Mouse (Mus musculus) hindbrain, embryonic 15.5 days (tissue): ENCODE measurements around the gene Gm26657. TPM values are rescaled to one million over a fixed set of nuclear protein-coding genes. Genes with fewer than 3 reads are reported as not detected.

Source experiments
- ATAC-seq: fragments of 200-750 bp; cut with Nextera tagmentation; 2 replicates; pipeline ENCODE4 v1.8.0; 2017; ENCODE audit warnings: low read depth, moderate number of reproducible peaks, moderate TSS enrichment; ENCODE audit not compliant: low FRiP score
- H3K27ac ChIP-seq: fragments of 300-500 bp; sonication (generic); replicated peaks from 2 replicates; pipeline ENCODE4 v1.5.1; 2015; ENCODE audit warnings: mild to moderate bottlenecking, inconsistent platforms
- H3K27me3 ChIP-seq: fragments of 300-500 bp; sonication (generic); 2 replicates; pipeline ENCODE4 v1.6.1; 2015; ENCODE audit warnings: control low read depth, inconsistent platforms
- H3K36me3 ChIP-seq: fragments of 300-500 bp; sonication (generic); 2 replicates; pipeline ENCODE4 v1.6.1; 2015; ENCODE audit warnings: control low read depth, inconsistent platforms
- H3K4me1 ChIP-seq: fragments of 300-500 bp; sonication (generic); replicated peaks from 2 replicates; pipeline ENCODE4 v1.6.1; 2015; ENCODE audit warnings: control low read depth, inconsistent platforms
- H3K4me2 ChIP-seq: fragments of 300-500 bp; sonication (generic); 2 replicates; pipeline ENCODE4 v1.6.1; 2015; ENCODE audit warnings: moderate library complexity, mild to moderate bottlenecking, inconsistent platforms
- H3K4me3 ChIP-seq: fragments of 300-500 bp; sonication (generic); 2 replicates; pipeline ENCODE4 v1.5.1; 2015; ENCODE audit warnings: mild to moderate bottlenecking, inconsistent platforms
- H3K9ac ChIP-seq: fragments of 300-500 bp; sonication (generic); 2 replicates; pipeline ENCODE4 v1.6.1; 2015; ENCODE audit warnings: inconsistent platforms
- H3K9me3 ChIP-seq: fragments of 300-500 bp; sonication (generic); 2 replicates; pipeline ENCODE4 v1.6.1; 2016; ENCODE audit warnings: control low read depth, inconsistent platforms
- WGBS: fragments of 180-500 bp; shearing (Covaris S2); methylation state at CpG from one replicate; pipeline ENCODE4 v1.1.7; 2015; 5-methylcytosine and 5-hydroxymethylcytosine counted together
- polyA plus RNA-seq: library from polyadenylated mRNA; unstranded; fragments of >200 nt; fragmentation: Nextera tagmentation; extraction: Ambion mirVana; gene quantifications from 2 replicates; pipeline ENCODE4 v1.2.1, GENCODE M21; 2015

Gm26657 gene
- not detected in 2 replicates for polyA plus RNA-seq

DNA sequence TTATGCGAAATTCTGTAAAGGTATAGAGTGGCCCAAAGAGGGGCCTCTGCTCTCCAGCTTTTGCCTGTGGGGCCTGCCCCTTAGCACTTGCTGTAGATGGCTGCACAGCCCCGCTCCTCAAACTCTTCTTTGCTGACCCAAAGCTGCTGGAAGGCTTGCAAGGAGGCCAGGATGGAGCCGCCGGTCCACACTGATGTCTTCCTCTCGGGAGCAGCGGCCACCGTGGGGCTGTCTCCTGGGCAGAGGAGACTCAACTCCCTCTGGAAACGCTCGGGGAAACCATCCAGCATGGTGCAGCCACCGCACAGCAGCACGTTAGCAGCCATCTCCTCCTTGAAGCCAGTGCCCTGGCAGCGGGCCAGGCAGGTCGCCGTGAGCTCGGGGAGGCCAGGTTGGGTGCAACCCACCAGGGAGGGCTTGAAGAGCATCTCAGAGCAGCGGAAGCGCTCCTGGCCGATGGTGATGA lies at the start of gene Gm26657:
TSS of gene Gm26657 (plus strand) at position 51 of the 466 bp plus-strand sequence.
- H3K27me3 ChIP-seq, result no peaks in the 10 kb centered on the region
- no peaks in the 10 kb centered on the region for H3K4me1 ChIP-seq
- H3K9me3 ChIP-seq, result no peaks in the 10 kb centered on the region
- H3K4me3 ChIP-seq, result no peak within 1 kb of the TSS
- no peak for ATAC-seq
- H3K36me3 ChIP-seq, result no peaks in the 10 kb centered on the region; the same call in 1 of the 2 replicates
- H3K9ac ChIP-seq, result no peak within 1 kb of the TSS
- no peak within 1 kb of the TSS for H3K4me2 ChIP-seq
- WGBS, result 89% methylated on average over 18 of the region's 18 CpGs
- H3K27ac ChIP-seq, result no peak within 1 kb of the TSS

GRCm38 (mm10) chr4:56696401-56696800 lies 43.5 kb upstream of the Gm26657 start:
- Histone ChIP-seq H3K27me3 (no peaks in the 10 kb centered on the region), H3K27ac (no peak overlapping the region), H3K4me2 (no peak overlapping the region), H3K9me3 (no peaks in the 10 kb centered on the region), H3K4me3 (no peak overlapping the region), H3K9ac (no peak overlapping the region), H3K4me1 (no peaks in the 10 kb centered on the region), H3K36me3 (no peaks in the 10 kb centered on the region)
- ATAC-seq, result no peak
- WGBS, result 77% methylated on average over 7 of the region's 7 CpGs

DNA sequence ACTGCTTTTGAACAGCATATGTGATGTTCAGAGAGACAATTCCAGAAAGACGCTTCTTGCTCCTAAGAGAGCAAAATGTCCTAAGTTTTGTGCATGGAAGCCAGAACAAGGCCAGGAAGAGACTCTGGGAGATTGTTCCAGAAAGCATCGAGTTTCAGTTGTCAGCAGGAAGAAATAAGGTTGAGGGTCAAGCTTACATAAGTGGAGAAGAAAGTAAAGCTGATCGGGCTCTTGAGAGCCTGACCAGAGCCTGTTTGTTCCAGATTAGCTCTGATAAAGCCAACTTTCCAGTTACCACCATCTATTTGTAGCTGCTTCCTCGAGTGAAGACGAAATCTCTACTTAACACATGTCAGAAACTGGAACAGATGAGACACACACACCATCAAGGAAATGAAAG lies 41.2 kb upstream of the Gm26657 start:
- Histone ChIP-seq H3K4me1 (no peaks in the 10 kb centered on the region), H3K9me3 (no peaks in the 10 kb centered on the region), H3K4me3 (no peak overlapping the region), H3K27ac (no peak overlapping the region), H3K4me2 (no peak overlapping the region), H3K9ac (no peak overlapping the region), H3K36me3 (no peaks in the 10 kb centered on the region), H3K27me3 (no peaks in the 10 kb centered on the region)
- ATAC-seq, result no peak
- WGBS, result 80% methylated on average over 5 of the region's 5 CpGs

DNA sequence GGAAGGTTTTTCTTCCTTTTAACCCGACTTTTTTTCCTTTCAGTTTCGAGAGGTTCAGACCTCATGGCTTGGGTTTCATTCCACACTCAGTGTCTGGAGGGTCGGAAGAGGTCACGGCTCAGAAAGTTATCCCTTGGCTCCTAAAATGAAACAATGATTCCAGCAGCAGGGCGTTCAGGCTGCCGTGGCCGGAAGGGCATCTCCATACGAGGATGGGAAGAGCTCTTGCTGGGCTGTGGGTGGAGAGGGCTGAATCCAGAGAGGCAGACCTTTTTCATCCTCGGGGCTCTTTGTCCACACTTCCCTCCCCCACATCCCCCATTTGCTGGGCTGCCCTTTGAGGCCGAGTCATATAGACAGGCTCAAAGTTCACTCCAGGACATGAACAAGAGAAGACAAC lies 37.6 kb upstream of the Gm26657 start:
- Histone ChIP-seq H3K9me3 (no peaks in the 10 kb centered on the region), H3K27me3 (no peaks in the 10 kb centered on the region), H3K36me3 (no peaks in the 10 kb centered on the region), H3K4me2 (no peak overlapping the region), H3K27ac (no peak overlapping the region), H3K4me1 (no peaks in the 10 kb centered on the region), H3K4me3 (no peak overlapping the region), H3K9ac (no peak overlapping the region)
- ATAC-seq, result no peak
- WGBS, result 5% methylated on average over 10 of the region's 10 CpGs

GRCm38 (mm10) chr4:56713155-56713554 lies 26.7 kb upstream of the Gm26657 start:
- Histone ChIP-seq H3K27me3 (no peaks in the 10 kb centered on the region), H3K4me1 (0 out of 2 replicates have a peak, but pooled peaks cover 4% of the 10 kb centered on the region), H3K9ac (no peak overlapping the region), H3K4me3 (no peak overlapping the region), H3K4me2 (no peak overlapping the region), H3K36me3 (no peaks in the 10 kb centered on the region), H3K27ac (no peak overlapping the region), H3K9me3 (no peaks in the 10 kb centered on the region)
- ATAC-seq, result no peak
- WGBS, result 86% methylated on average over 3 of the region's 3 CpGs

DNA sequence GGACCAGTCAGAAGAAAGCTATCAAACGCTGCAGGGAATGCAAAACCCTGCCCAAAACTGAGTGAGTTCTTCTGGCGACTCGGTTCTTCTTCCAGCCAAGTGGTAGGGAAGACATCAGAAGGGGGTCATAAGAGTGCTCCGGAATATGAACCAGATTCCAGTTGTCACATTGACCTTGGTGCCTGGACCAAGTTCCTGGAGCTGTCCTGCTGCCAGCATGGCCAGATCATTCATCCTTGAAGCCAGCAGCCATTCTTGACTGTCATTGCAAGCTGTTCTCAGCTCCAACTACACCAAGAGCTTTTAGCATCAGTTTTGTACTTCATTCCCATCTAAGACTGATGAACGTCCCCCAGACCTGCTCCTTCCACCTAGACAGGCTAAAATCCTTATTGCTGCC lies 23.1 kb upstream of the Gm26657 start:
- 60% methylated on average over 5 of the region's 5 CpGs for WGBS
- H3K9me3 ChIP-seq, result no peaks in the 10 kb centered on the region
- no peak for ATAC-seq
- H3K4me3 ChIP-seq, result no peak overlapping the region
- H3K27me3 ChIP-seq, result no peaks in the 10 kb centered on the region
- H3K4me1 ChIP-seq, result no peaks in the 10 kb centered on the region
- H3K36me3 ChIP-seq, result no peaks in the 10 kb centered on the region
- H3K9ac ChIP-seq, result no peak overlapping the region
- no peak overlapping the region for H3K27ac ChIP-seq
- no peak overlapping the region for H3K4me2 ChIP-seq

DNA sequence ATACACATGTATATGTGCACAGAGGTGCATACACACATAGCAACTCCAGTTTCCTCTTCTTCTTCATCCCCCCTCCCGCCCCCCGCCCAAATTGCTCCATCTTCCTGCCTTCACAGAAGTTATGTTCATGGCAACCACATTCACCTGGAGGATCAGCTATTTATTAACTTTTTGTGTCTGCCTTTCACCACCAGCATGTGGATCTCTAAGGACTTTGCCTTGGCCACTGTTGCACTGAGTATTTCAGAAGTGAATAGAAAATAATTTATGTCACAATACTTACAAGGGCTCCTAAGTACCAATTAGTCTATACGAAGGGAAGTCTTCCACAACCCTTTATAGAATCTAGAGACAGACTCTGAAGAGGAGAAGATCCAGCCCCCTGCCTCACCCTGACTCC lies 21.9 kb upstream of the Gm26657 start:
- no peak for ATAC-seq
- Histone ChIP-seq H3K27ac (no peak overlapping the region), H3K27me3 (no peaks in the 10 kb centered on the region), H3K9me3 (no peaks in the 10 kb centered on the region), H3K4me1 (no peaks in the 10 kb centered on the region), H3K4me2 (no peak overlapping the region), H3K4me3 (no peak overlapping the region), H3K9ac (no peak overlapping the region), H3K36me3 (no peaks in the 10 kb centered on the region)
- 89% methylated on average over 3 of the region's 3 CpGs for WGBS

- Histone ChIP-seq H3K9me3 (no peaks in the 10 kb centered on the region), H3K36me3 (no peaks in the 10 kb centered on the region), H3K9ac (no peak overlapping the region), H3K27me3 (no peaks in the 10 kb centered on the region), H3K4me2 (no peak overlapping the region), H3K27ac (no peak overlapping the region), H3K4me1 (no peaks in the 10 kb centered on the region), H3K4me3 (no peak overlapping the region)
- 73% methylated on average over 12 of the region's 12 CpGs for WGBS
- ATAC-seq, result no peak
Observed at GRCm38 (mm10) chr4:56718573-56719442, 21.1 kb upstream of the Gm26657 start.

GRCm38 (mm10) chr4:56719456-56719855 lies 20.4 kb upstream of the Gm26657 start:
- H3K9ac ChIP-seq, result no peak overlapping the region
- H3K4me1 ChIP-seq, result no peaks in the 10 kb centered on the region
- no peak overlapping the region for H3K4me2 ChIP-seq
- ATAC-seq, result no peak
- 71% methylated on average over 9 of the region's 9 CpGs for WGBS
- no peaks in the 10 kb centered on the region for H3K36me3 ChIP-seq
- H3K27me3 ChIP-seq, result no peaks in the 10 kb centered on the region
- H3K4me3 ChIP-seq, result no peak overlapping the region
- no peak overlapping the region for H3K27ac ChIP-seq
- no peaks in the 10 kb centered on the region for H3K9me3 ChIP-seq

DNA sequence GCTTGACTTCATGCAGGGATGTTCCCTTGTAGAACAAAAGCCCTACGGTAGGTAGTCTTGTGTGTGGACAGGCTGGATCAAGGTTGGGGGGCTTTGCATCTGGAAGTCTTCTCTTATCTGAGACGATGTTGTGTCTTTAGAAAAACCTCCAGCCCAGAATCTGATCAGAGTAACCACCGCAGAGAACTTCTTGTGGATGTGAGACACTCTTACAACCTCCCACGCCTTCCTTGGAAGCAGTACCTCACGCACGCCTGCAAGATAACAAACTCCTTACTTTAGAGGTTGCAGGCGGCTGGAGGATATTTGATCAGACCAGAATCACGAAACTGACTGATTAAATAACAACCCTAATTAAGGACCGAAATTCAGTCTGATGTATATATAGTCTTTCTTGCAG lies 19.5 kb upstream of the Gm26657 start:
- WGBS, result 88% methylated on average over 9 of the region's 9 CpGs
- ATAC-seq, result no peak
- no peaks in the 10 kb centered on the region for H3K27me3 ChIP-seq
- H3K4me1 ChIP-seq, result no peaks in the 10 kb centered on the region
- H3K4me3 ChIP-seq, result no peak overlapping the region
- no peaks in the 10 kb centered on the region for H3K36me3 ChIP-seq
- no peaks in the 10 kb centered on the region for H3K9me3 ChIP-seq
- H3K4me2 ChIP-seq, result no peak overlapping the region
- H3K27ac ChIP-seq, result no peak overlapping the region
- no peak overlapping the region for H3K9ac ChIP-seq

- H3K9ac ChIP-seq, result no peak overlapping the region
- no peaks in the 10 kb centered on the region for H3K4me1 ChIP-seq
- H3K9me3 ChIP-seq, result no peaks in the 10 kb centered on the region
- no peak overlapping the region for H3K4me3 ChIP-seq
- no peak overlapping the region for H3K4me2 ChIP-seq
- no peaks in the 10 kb centered on the region for H3K36me3 ChIP-seq
- ATAC-seq, result no peak
- 30% methylated on average over 3 of the region's 3 CpGs for WGBS
- H3K27me3 ChIP-seq, result no peaks in the 10 kb centered on the region
- H3K27ac ChIP-seq, result no peak overlapping the region
Observed at GRCm38 (mm10) chr4:56721469-56721868, 18.4 kb upstream of the Gm26657 start.

DNA sequence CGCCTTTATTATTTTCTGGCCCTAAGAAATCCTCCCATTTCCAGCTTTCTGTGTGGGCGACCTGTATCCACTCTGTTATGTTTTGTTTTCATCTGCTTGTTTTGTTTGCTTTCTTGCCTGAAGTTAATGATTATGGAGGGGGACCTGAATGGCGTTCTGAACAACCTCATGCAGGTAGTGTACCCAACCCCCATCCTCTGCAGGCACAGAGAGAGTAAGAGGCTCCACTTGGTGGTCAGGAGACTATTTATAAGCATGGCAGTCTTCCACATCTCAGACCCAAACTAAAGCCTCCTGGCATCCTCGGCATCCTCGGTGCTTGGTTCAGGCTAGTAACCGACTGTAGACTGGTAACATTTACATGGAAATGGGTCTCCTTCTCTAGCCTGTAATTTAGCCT lies 17.5 kb upstream of the Gm26657 start:
- Histone ChIP-seq H3K9me3 (no peaks in the 10 kb centered on the region), H3K4me2 (no peak overlapping the region), H3K4me3 (no peak overlapping the region), H3K27me3 (no peaks in the 10 kb centered on the region), H3K27ac (no peak overlapping the region), H3K4me1 (no peaks in the 10 kb centered on the region), H3K9ac (no peak overlapping the region), H3K36me3 (no peaks in the 10 kb centered on the region)
- WGBS, result 61% methylated on average over 6 of the region's 6 CpGs
- no peak for ATAC-seq
